Mouse (Mus musculus) adrenal gland, postnatal 4 days (tissue): ENCODE results near the gene Notch2. TPM values are rescaled to one million over a fixed set of nuclear protein-coding genes. Genes with fewer than 3 reads are reported as not detected.

Experiments used
- DNase-seq, 2 experiments: peaks; one replicate each; pipeline ENCODE4 v3.0.0; 2021 to 2022; ENCODE audit warnings: low spot score in 2 of 2, mixed read lengths in 2 of 2
- total RNA-seq, 2 experiments: library from RNA; stranded (reverse); gene quantifications; 2 replicates each; pipeline ENCODE4 v1.2.3; 2021

Gene Notch2
- total RNA-seq, 2 experiments from 2014 or later, result 73.9 to 80.1 TPM

GRCm38 (mm10) chr3:98050492-98051406 lies 37.4 kb downstream of the Notch2 start:
- no peak for DNase-seq

- no peak for DNase-seq
These were observed 38.2 kb downstream of the Notch2 start for GRCm38 (mm10) chr3:98051407-98051968.

GRCm38 (mm10) chr3:98052507-98053430 lies 39.4 kb downstream of the Notch2 start:
- DNase-seq, result no peak

- no peak for DNase-seq
These were observed 40.5 kb downstream of the Notch2 start for GRCm38 (mm10) chr3:98053817-98054216.

GRCm38 (mm10) chr3:98054334-98055007 lies 41.1 kb downstream of the Notch2 start:
- no peak for DNase-seq

- no peak for DNase-seq
These were observed 41.6 kb downstream of the Notch2 start for GRCm38 (mm10) chr3:98055008-98055345.

GRCm38 (mm10) chr3:98055808-98056728 lies 42.7 kb downstream of the Notch2 start:
- DNase-seq, result no peak

GRCm38 (mm10) chr3:98056956-98057365 lies 43.6 kb downstream of the Notch2 start:
- DNase-seq, result no peak

GRCm38 (mm10) chr3:98059076-98059475 lies 45.7 kb downstream of the Notch2 start:
- DNase-seq, result no peak

GRCm38 (mm10) chr3:98060981-98061660 lies 47.8 kb downstream of the Notch2 start:
- no peak for DNase-seq

- DNase-seq, result no peak
These were observed 48.5 kb downstream of the Notch2 start for GRCm38 (mm10) chr3:98061661-98062330.

GRCm38 (mm10) chr3:98062591-98063185 lies 49.4 kb downstream of the Notch2 start:
- no peak for DNase-seq

GRCm38 (mm10) chr3:98063186-98063771 lies 50.0 kb downstream of the Notch2 start:
- DNase-seq, result no peak

- DNase-seq, result no peak
These were observed 50.5 kb downstream of the Notch2 start for GRCm38 (mm10) chr3:98063833-98064232.

GRCm38 (mm10) chr3:98065004-98065403 lies 51.7 kb downstream of the Notch2 start:
- no peak for DNase-seq

GRCm38 (mm10) chr3:98066434-98066833 lies 53.1 kb downstream of the Notch2 start:
- no peak for DNase-seq

- DNase-seq, result no peak
These were observed 54.1 kb downstream of the Notch2 start for GRCm38 (mm10) chr3:98067413-98067812.
